Mouse (Mus musculus): ENCODE results near the gene Arhgef10l. TPM values are rescaled to one million over a fixed set of nuclear protein-coding genes. Genes with fewer than 3 reads are reported as not detected.

Gene Arhgef10l
- total and polyA plus RNA-seq, 3 experiments = 10.2 to 26.0 TPM; not detected in 1

DNA sequence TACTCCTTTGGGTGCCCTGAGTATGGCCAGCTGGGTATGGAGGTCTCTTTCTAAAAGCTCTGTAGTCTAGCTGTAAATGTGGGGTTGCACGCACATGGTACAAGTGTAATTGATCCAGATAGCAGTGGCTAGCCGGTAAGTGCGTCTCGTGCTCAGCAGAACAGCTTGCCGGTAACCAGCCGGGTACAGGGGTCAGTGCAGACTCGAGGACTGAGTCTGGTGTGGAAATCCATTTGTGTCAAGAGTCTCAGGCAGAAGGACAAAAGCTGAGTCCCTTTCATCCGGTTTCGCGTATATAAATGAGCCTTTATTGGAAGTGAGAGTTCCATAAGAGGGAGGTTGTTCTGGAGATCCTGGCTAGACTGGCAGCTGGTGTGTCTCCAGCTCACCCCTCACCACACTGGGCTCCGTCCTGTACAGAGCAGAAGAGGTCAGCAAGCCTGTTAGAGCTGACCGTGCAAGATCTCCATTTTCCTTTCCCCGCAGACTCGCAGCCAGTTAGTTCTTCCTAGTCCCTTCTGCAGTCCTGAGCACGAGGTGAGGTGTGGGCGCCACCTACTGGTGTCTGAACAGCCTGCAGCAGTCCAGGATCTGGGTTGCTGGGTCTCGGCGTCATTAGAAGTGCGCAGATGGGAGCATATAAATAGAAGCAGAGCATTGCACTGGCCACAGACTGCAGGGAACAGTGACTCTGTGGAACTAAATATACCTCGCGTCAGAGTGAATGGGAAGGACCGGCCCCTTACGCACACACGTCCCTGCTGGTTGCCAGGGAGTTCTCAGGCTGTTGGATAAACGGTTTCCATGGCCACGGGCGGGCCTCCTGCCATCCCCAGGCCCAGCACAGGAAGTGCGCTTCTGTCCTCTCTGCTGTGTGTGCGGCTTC, 47.9 kb upstream of the Arhgef10l start:
- H3K27me3 ChIP-seq (ENCODE audit: control insufficient read depth in 1 of 2, insufficient read depth in 2 of 2, low read length in 2 of 2) = no peaks in the 10 kb centered on the region
- H3K9ac ChIP-seq (ENCODE audit: control insufficient read depth, low read depth, low read length, poor library complexity, severe bottlenecking) = no peak overlapping the region
- H3K79me2 ChIP-seq (ENCODE audit: control insufficient read depth, insufficient read depth, low read length, poor library complexity) = peaks cover 1% of the 10 kb centered on the region; the same call in 1 of the 2 replicates
- no peak overlapping the region for H3K27ac ChIP-seq (ENCODE audit: control insufficient read depth, low read depth, low read length)
- H3K4me3 ChIP-seq (ENCODE audit: control insufficient read depth in 1 of 2, insufficient read depth in 1 of 2, low read depth in 2 of 2, low read length in 2 of 2) = no peak overlapping the region
- peaks cover 0 to 23% of the 10 kb centered on the region in 2 experiments; a peak in 2 of 4 replicates for H3K36me3 ChIP-seq (ENCODE audit: control insufficient read depth in 1 of 2, insufficient read depth in 2 of 2, low read length in 2 of 2)
- DNase-seq (ENCODE audit: low read depth, low spot score) = peak; percentile 78
- H3K9me3 ChIP-seq (replicated peaks; ENCODE audit: insufficient read depth, low read length) = no peaks in the 10 kb centered on the region
- no peaks in the 10 kb centered on the region for H3K4me1 ChIP-seq (ENCODE audit: control insufficient read depth in 1 of 2, insufficient read depth in 2 of 2, low read length in 2 of 2)
- TF ChIP-seq POLR2AphosphoS2 (IDR thresholded peaks at IDR 0.05; ENCODE audit: low read length) (no peak), GABPA (IDR thresholded peaks at IDR 0.05; ENCODE audit: low read depth, low read length) (no peak), USF2 (IDR thresholded peaks at IDR 0.05; ENCODE audit: borderline replicate concordance in 1 of 2, insufficient read depth in 1 of 2, low read depth in 1 of 2, low read length in 2 of 2) (no peak), RCOR1 (IDR thresholded peaks at IDR 0.05; ENCODE audit: low read depth, low read length) (no peak), CTCF (IDR thresholded peaks at IDR 0.05 in 2 of 3, conservative IDR thresholded peaks at IDR 0.05 in 1 of 3; ENCODE audit: control insufficient read depth in 1 of 3, insufficient read depth in 1 of 3, low read depth in 2 of 3, low read length in 3 of 3, poor library complexity in 1 of 3, severe bottlenecking in 1 of 3) (peak; percentile 73 to 84 (median 76)), SMC3 (IDR thresholded peaks at IDR 0.05; ENCODE audit: low read depth, low read length) (peak; percentile 56), ZNF384 (IDR thresholded peaks at IDR 0.05; ENCODE audit: low read depth, low read length) (no peak), MAFK (IDR thresholded peaks at IDR 0.05; ENCODE audit: borderline replicate concordance, low read depth, low read length) (no peak), USF1 (IDR thresholded peaks at IDR 0.05; ENCODE audit: low read depth, low read length) (no peak), ZC3H11A (IDR thresholded peaks at IDR 0.05; ENCODE audit: low read depth, low read length) (peak; percentile 44), TCF12 (IDR thresholded peaks at IDR 0.05; ENCODE audit: low read depth, low read length) (no peak), POLR2AphosphoS5 (IDR thresholded peaks at IDR 0.05; ENCODE audit: borderline replicate concordance, low read depth, low read length) (no peak), RAD21 (IDR thresholded peaks at IDR 0.05; ENCODE audit: low read depth, low read length) (peak; percentile 55), ZMIZ1 (IDR thresholded peaks at IDR 0.05; ENCODE audit: low read depth, low read length) (no peak), MYB (IDR thresholded peaks at IDR 0.05; ENCODE audit: low read depth, low read length) (no peak), NELFE (IDR thresholded peaks at IDR 0.05; ENCODE audit: low read depth, low read length) (no peak), BHLHE40 (IDR thresholded peaks at IDR 0.05; ENCODE audit: borderline replicate concordance, low read depth, low read length) (no peak), JUND (IDR thresholded peaks at IDR 0.05; ENCODE audit: low read depth, low read length) (no peak), CHD1 (IDR thresholded peaks at IDR 0.05; ENCODE audit: low read depth, low read length) (no peak), TAL1 (IDR thresholded peaks at IDR 0.05; ENCODE audit: low read length) (no peak), MAZ (IDR thresholded peaks at IDR 0.05; ENCODE audit: low read depth, low read length) (no peak), POLR2A (IDR thresholded peaks at IDR 0.05; ENCODE audit: control insufficient read depth in 1 of 2, insufficient read depth in 1 of 2, low read depth in 1 of 2, low read length in 2 of 2, poor library complexity in 1 of 2) (no peak), MAX (IDR thresholded peaks at IDR 0.05; ENCODE audit: low read length) (no peak), NRF1 (IDR thresholded peaks at IDR 0.05; ENCODE audit: insufficient read depth, low read depth, low read length, poor library complexity, severe bottlenecking) (no peak), ZKSCAN1 (IDR thresholded peaks at IDR 0.05; ENCODE audit: low read depth, low read length) (no peak), MYC (IDR thresholded peaks at IDR 0.05; ENCODE audit: low read depth, low read length) (peak; percentile 75), SIN3A (IDR thresholded peaks at IDR 0.05; ENCODE audit: low read length) (peak; percentile 23; the same call in 1 of the 2 replicates), ETS1 (IDR thresholded peaks at IDR 0.05; ENCODE audit: low read depth, low read length) (no peak), E2F4 (IDR thresholded peaks at IDR 0.05; ENCODE audit: borderline replicate concordance, low read depth, low read length) (no peak)
